Mouse (Mus musculus) MEL (cell line): ENCODE measurements around the gene AC134908.4. TPM values are rescaled to one million over a fixed set of nuclear protein-coding genes. Genes with fewer than 3 reads are reported as not detected.

Source experiments
- DNase-seq: peaks from one replicate; pipeline ENCODE4 v3.0.0; 2011; ENCODE audit warnings: low read depth, low spot score
- H3K27ac ChIP-seq: 2 replicates; pipeline ENCODE4 v1.5.1; 2012; ENCODE audit warnings: low read depth, mild to moderate bottlenecking, control low read depth, low read length, moderate library complexity; ENCODE audit not compliant: control insufficient read depth
- H3K27me3 ChIP-seq, 2 experiments: fragments of 150-350 bp in 1 of 2; sonication (generic) in 1 of 2; 2 replicates each; pipeline ENCODE4 v1.6.1; 2012; ENCODE audit warnings: low read length in 2 of 2, mild to moderate bottlenecking in 2 of 2, improper control_type of control experiment in 1 of 2, moderate library complexity in 1 of 2; ENCODE audit not compliant: insufficient read depth in 2 of 2, control insufficient read depth in 1 of 2
- H3K36me3 ChIP-seq, 2 experiments: 2 replicates each; pipeline ENCODE4 v1.6.1; 2012 to 2014; ENCODE audit warnings: low read length in 2 of 2, improper control_type of control experiment in 1 of 2, inconsistent platforms in 1 of 2, mild to moderate bottlenecking in 1 of 2; ENCODE audit not compliant: insufficient read depth in 2 of 2, control insufficient read depth in 1 of 2
- H3K4me1 ChIP-seq, 2 experiments: fragments of 150-350 bp in 1 of 2; sonication (generic) in 1 of 2; 2 replicates each; pipeline ENCODE4 v1.6.1; 2012; ENCODE audit warnings: low read length in 2 of 2, improper control_type of control experiment in 1 of 2, mild to moderate bottlenecking in 1 of 2; ENCODE audit not compliant: insufficient read depth in 2 of 2, control insufficient read depth in 1 of 2
- H3K4me3 ChIP-seq, 2 experiments: fragments of 150-350 bp in 1 of 2; sonication (generic) in 1 of 2; 2 replicates each; pipeline ENCODE4 v1.5.1; 2012; ENCODE audit warnings: low read depth in 2 of 2, low read length in 2 of 2, mild to moderate bottlenecking in 2 of 2, moderate library complexity in 2 of 2, control low read depth in 1 of 2, improper control_type of control experiment in 1 of 2; ENCODE audit not compliant: control insufficient read depth in 1 of 2, insufficient read depth in 1 of 2
- H3K79me2 ChIP-seq: 2 replicates; pipeline ENCODE4 v1.6.1; 2012; ENCODE audit warnings: mild to moderate bottlenecking, low read length, moderate library complexity; ENCODE audit not compliant: control insufficient read depth, poor library complexity, insufficient read depth
- H3K9ac ChIP-seq: 2 replicates; pipeline ENCODE4 v1.6.1; 2012; ENCODE audit warnings: low read depth, mild to moderate bottlenecking, control low read depth, low read length, moderate library complexity; ENCODE audit not compliant: control insufficient read depth, poor library complexity, severe bottlenecking
- H3K9me3 ChIP-seq: fragments of 150-350 bp; sonication (generic); replicated peaks from 2 replicates; pipeline ENCODE4 v1.6.1; 2012; ENCODE audit warnings: mild to moderate bottlenecking, low read length, improper control_type of control experiment, moderate library complexity; ENCODE audit not compliant: insufficient read depth
- BHLHE40 ChIP-seq: IDR thresholded peaks from 2 replicates; pipeline ENCODE4 v1.6.1; 2012; ENCODE audit warnings: low read depth, mild to moderate bottlenecking, inconsistent platforms, low read length, improper control_type of control experiment, borderline replicate concordance
- CHD2 ChIP-seq: IDR thresholded peaks from 2 replicates; pipeline ENCODE4 v1.6.1; 2011; ENCODE audit warnings: low read length, improper control_type of control experiment
- E2F4 ChIP-seq: IDR thresholded peaks from 2 replicates; pipeline ENCODE4 v1.6.1; 2011; ENCODE audit warnings: low read depth, low read length, improper control_type of control experiment, borderline replicate concordance
- ELF1 ChIP-seq: IDR thresholded peaks from 2 replicates; pipeline ENCODE4 v1.6.1; 2014; ENCODE audit warnings: low read depth, mild to moderate bottlenecking, inconsistent platforms, low read length, improper control_type of control experiment, moderate library complexity
- EP300 ChIP-seq, 2 experiments: IDR thresholded peaks; 2 replicates each; pipeline ENCODE4 v1.6.1; 2011; ENCODE audit warnings: improper control_type of control experiment in 2 of 2, low read length in 2 of 2, low read depth in 1 of 2, mild to moderate bottlenecking in 1 of 2
- GATA1 ChIP-seq: IDR thresholded peaks from 2 replicates; pipeline ENCODE4 v1.6.1; 2011; ENCODE audit warnings: low read depth, low read length, improper control_type of control experiment
- HCFC1 ChIP-seq: IDR thresholded peaks from 2 replicates; pipeline ENCODE4 v1.6.1; 2012; ENCODE audit warnings: low read depth, mild to moderate bottlenecking, inconsistent platforms, low read length, improper control_type of control experiment, moderate library complexity
- JUND ChIP-seq: IDR thresholded peaks from 2 replicates; pipeline ENCODE4 v1.6.1; 2011; ENCODE audit warnings: low read depth, mild to moderate bottlenecking, improper control_type of control experiment, low read length
- MAFK ChIP-seq: IDR thresholded peaks from 2 replicates; pipeline ENCODE4 v1.6.1; 2011; ENCODE audit warnings: low read depth, mild to moderate bottlenecking, low read length, improper control_type of control experiment, borderline replicate concordance
- MAX ChIP-seq: IDR thresholded peaks from 2 replicates; pipeline ENCODE4 v1.6.1; 2011; ENCODE audit warnings: low read length, improper control_type of control experiment
- MAZ ChIP-seq: IDR thresholded peaks from 2 replicates; pipeline ENCODE4 v1.6.1; 2012; ENCODE audit warnings: low read depth, mild to moderate bottlenecking, inconsistent platforms, low read length, improper control_type of control experiment
- MEF2A ChIP-seq: IDR thresholded peaks from 2 replicates; pipeline ENCODE4 v1.6.1; 2014; ENCODE audit warnings: low read depth, mild to moderate bottlenecking, inconsistent platforms, low read length, improper control_type of control experiment; ENCODE audit not compliant: poor library complexity, insufficient replicate concordance, severe bottlenecking; ENCODE audit errors: extremely low read depth
- MXI1 ChIP-seq: IDR thresholded peaks from 2 replicates; pipeline ENCODE4 v1.6.1; 2011; ENCODE audit warnings: mild to moderate bottlenecking, low read depth, low read length, improper control_type of control experiment
- MYB ChIP-seq: IDR thresholded peaks from 2 replicates; pipeline ENCODE4 v1.6.1; 2011; ENCODE audit warnings: mild to moderate bottlenecking, low read depth, low read length, improper control_type of control experiment
- MYC ChIP-seq: IDR thresholded peaks from 2 replicates; pipeline ENCODE4 v1.6.1; 2011; ENCODE audit warnings: low read depth, mild to moderate bottlenecking, low read length, improper control_type of control experiment, moderate library complexity
- NRF1 ChIP-seq: IDR thresholded peaks from 2 replicates; pipeline ENCODE4 v1.6.1; 2014; ENCODE audit warnings: low read depth, mild to moderate bottlenecking, inconsistent platforms, low read length, improper control_type of control experiment, moderate library complexity; ENCODE audit not compliant: poor library complexity, insufficient read depth, severe bottlenecking
- POLR2A ChIP-seq, 2 experiments: IDR thresholded peaks; 2 replicates each; pipeline ENCODE4 v1.6.1; 2011 to 2012; ENCODE audit warnings: low read length in 2 of 2, mild to moderate bottlenecking in 2 of 2, control low read depth in 1 of 2, improper control_type of control experiment in 1 of 2, low read depth in 1 of 2, moderate library complexity in 1 of 2; ENCODE audit not compliant: control insufficient read depth in 1 of 2, insufficient read depth in 1 of 2, poor library complexity in 1 of 2
- POLR2AphosphoS2 ChIP-seq: IDR thresholded peaks from 2 replicates; pipeline ENCODE4 v1.6.1; 2011; ENCODE audit warnings: low read length, improper control_type of control experiment
- POLR2AphosphoS5 ChIP-seq: IDR thresholded peaks from 2 replicates; pipeline ENCODE4 v1.6.1; 2012; ENCODE audit warnings: low read depth, borderline replicate concordance, mild to moderate bottlenecking, inconsistent platforms, low read length, moderate library complexity, mixed read lengths
- RCOR1 ChIP-seq: IDR thresholded peaks from 2 replicates; pipeline ENCODE4 v1.6.1; 2012; ENCODE audit warnings: low read depth, mild to moderate bottlenecking, inconsistent platforms, low read length, improper control_type of control experiment
- SIN3A ChIP-seq: IDR thresholded peaks from 2 replicates; pipeline ENCODE4 v1.6.1; 2012; ENCODE audit warnings: low read length, improper control_type of control experiment, inconsistent platforms
- SMC3 ChIP-seq: IDR thresholded peaks from 2 replicates; pipeline ENCODE4 v1.6.1; 2011; ENCODE audit warnings: low read depth, low read length, improper control_type of control experiment
- TAL1 ChIP-seq: IDR thresholded peaks from 2 replicates; pipeline ENCODE4 v1.6.1; 2012; ENCODE audit warnings: mild to moderate bottlenecking, inconsistent platforms, low read length, moderate library complexity, mixed read lengths
- TCF12 ChIP-seq: IDR thresholded peaks from 2 replicates; pipeline ENCODE4 v1.6.1; 2014; ENCODE audit warnings: low read depth, mild to moderate bottlenecking, inconsistent platforms, low read length, improper control_type of control experiment, moderate library complexity
- UBTF ChIP-seq: IDR thresholded peaks from 2 replicates; pipeline ENCODE4 v1.6.1; 2012; ENCODE audit warnings: low read depth, mild to moderate bottlenecking, inconsistent platforms, low read length, improper control_type of control experiment, moderate library complexity, borderline replicate concordance; ENCODE audit not compliant: insufficient read depth
- USF1 ChIP-seq: IDR thresholded peaks from 2 replicates; pipeline ENCODE4 v1.6.1; 2014; ENCODE audit warnings: low read depth, mild to moderate bottlenecking, inconsistent platforms, low read length, improper control_type of control experiment, moderate library complexity
- USF2 ChIP-seq, 2 experiments: IDR thresholded peaks; 2 replicates each; pipeline ENCODE4 v1.6.1; 2011 to 2012; ENCODE audit warnings: improper control_type of control experiment in 2 of 2, low read length in 2 of 2, borderline replicate concordance in 1 of 2, inconsistent platforms in 1 of 2, low read depth in 1 of 2, mild to moderate bottlenecking in 1 of 2; ENCODE audit not compliant: insufficient read depth in 1 of 2
- ZC3H11A ChIP-seq: IDR thresholded peaks from 2 replicates; pipeline ENCODE4 v1.6.1; 2012; ENCODE audit warnings: low read depth, mild to moderate bottlenecking, inconsistent platforms, low read length, improper control_type of control experiment
- ZMIZ1 ChIP-seq: IDR thresholded peaks from 2 replicates; pipeline ENCODE4 v1.6.1; 2012; ENCODE audit warnings: low read depth, mild to moderate bottlenecking, inconsistent platforms, low read length, improper control_type of control experiment, moderate library complexity
- polyA plus RNA-seq, 2 experiments: library from polyadenylated mRNA; stranded (reverse) in 1 of 2; unstranded in 1 of 2; fragments of >175 nt in 1 of 2; fragments of >200 nt in 1 of 2; gene quantifications; 2 replicates each; pipeline versions ENCODE4 v1.2.1 to v1.2.4; 2012; ENCODE audit warnings: low replicate concordance in 2 of 2, low read depth in 1 of 2; ENCODE audit not compliant: insufficient read length in 2 of 2, insufficient read depth in 1 of 2, missing spikeins in 1 of 2
- total RNA-seq: library from RNA; depleted of rRNA; stranded (reverse); fragments of 300-350 nt; gene quantifications from 2 replicates; pipeline ENCODE4 v1.2.3, GENCODE M21; 2012

AC134908.4 gene
- total and polyA plus RNA-seq, 3 experiments = 0.92 TPM; not detected in 2

GRCm38 (mm10) chr17:25833961-25834594, 38.6 kb upstream of the AC134908.4 start:
- Histone ChIP-seq H3K79me2 (peaks cover 50% of the 10 kb centered on the region), H3K36me3 (peaks cover 0 to 10% of the 10 kb centered on the region in 2 experiments; a peak in 2 of 4 replicates), H3K27ac (peak overlapping the region; percentile 76), H3K9me3 (no peaks in the 10 kb centered on the region), H3K27me3 (no peaks in the 10 kb centered on the region), H3K4me1 (peaks cover 2 to 31% of the 10 kb centered on the region in 2 experiments; a peak in 3 of 4 replicates), H3K9ac (peak overlapping the region; percentile 95), H3K4me3 (peak overlapping the region; percentile 60 to 87)
- TF ChIP-seq MXI1 (no peak), JUND (no peak), CHD2 (no peak), RCOR1 (no peak), GATA1 (no peak), ZC3H11A (no peak), HCFC1 (no peak), MYB (no peak), TCF12 (no peak), USF2 (IDR thresholded peaks at IDR 0.05; ENCODE audit: borderline replicate concordance in 1 of 2, insufficient read depth in 1 of 2, low read depth in 1 of 2, low read length in 2 of 2) (no peak), UBTF (no peak), MAX (no peak), TAL1 (no peak), MAFK (no peak), EP300 (IDR thresholded peaks at IDR 0.05; ENCODE audit: low read depth in 1 of 2, low read length in 2 of 2) (no peak)
- no peak for DNase-seq

GRCm38 (mm10) chr17:25833291-25833663, 37.8 kb upstream of the AC134908.4 start, which contains the start of gene Stub1:
TSS of gene Stub1 (minus strand) at chr17:25833404.
- H3K27ac ChIP-seq = peak within 1 kb of the TSS; percentile 82
- TF ChIP-seq MAFK = no peak
- peak; percentile 75; the same call in 1 of the 2 replicates for TF ChIP-seq POLR2AphosphoS2
- no peak for TF ChIP-seq MYB
- peak; percentile 57 for TF ChIP-seq USF1
- TF ChIP-seq ELF1 = no peak
- no peak for TF ChIP-seq POLR2AphosphoS5
- no peak for TF ChIP-seq E2F4
- 0 out of 2 replicates have a peak, but pooled peaks have one; percentile 1 for TF ChIP-seq TCF12
- peak; percentile 74; the same call in 1 of the 2 replicates for TF ChIP-seq BHLHE40
- no peak; a peak in 1 of 4 replicates for TF ChIP-seq POLR2A (IDR thresholded peaks at IDR 0.05; ENCODE audit: control insufficient read depth in 1 of 2, insufficient read depth in 1 of 2, low read depth in 1 of 2, low read length in 2 of 2, poor library complexity in 1 of 2)
- TF ChIP-seq MYC = 0 out of 2 replicates have a peak, but pooled peaks have one; percentile 62
- peak; percentile 43; the same call in 1 of the 2 replicates for TF ChIP-seq SIN3A
- peak; percentile 21; the same call in 1 of the 2 replicates for TF ChIP-seq ZMIZ1
- TF ChIP-seq MAZ = 0 out of 2 replicates have a peak, but pooled peaks have one; percentile 5
- TF ChIP-seq SMC3 = no peak
- TF ChIP-seq ZC3H11A = no peak
- no peak for TF ChIP-seq MEF2A
- no peak for TF ChIP-seq NRF1
- TF ChIP-seq MXI1 = no peak; the same call in 1 of the 2 replicates
- TF ChIP-seq, all 39 proteins: peak for 8
- Histone ChIP-seq H3K79me2 (peaks cover 52% of the 10 kb centered on the region), H3K27me3 (no peaks in the 10 kb centered on the region), H3K9me3 (no peaks in the 10 kb centered on the region), H3K4me1 (peaks cover 2 to 34% of the 10 kb centered on the region in 2 experiments; a peak in 3 of 4 replicates), H3K36me3 (peaks cover 0 to 13% of the 10 kb centered on the region in 2 experiments; a peak in 2 of 4 replicates), H3K9ac (peak within 1 kb of the TSS; percentile 95), H3K4me3 (peak within 1 kb of the TSS; percentile 80 to 87)
- no peak for DNase-seq
